25 mouse cellular contexts compared by ENCODE assay signal in the genomic region with DNA sequence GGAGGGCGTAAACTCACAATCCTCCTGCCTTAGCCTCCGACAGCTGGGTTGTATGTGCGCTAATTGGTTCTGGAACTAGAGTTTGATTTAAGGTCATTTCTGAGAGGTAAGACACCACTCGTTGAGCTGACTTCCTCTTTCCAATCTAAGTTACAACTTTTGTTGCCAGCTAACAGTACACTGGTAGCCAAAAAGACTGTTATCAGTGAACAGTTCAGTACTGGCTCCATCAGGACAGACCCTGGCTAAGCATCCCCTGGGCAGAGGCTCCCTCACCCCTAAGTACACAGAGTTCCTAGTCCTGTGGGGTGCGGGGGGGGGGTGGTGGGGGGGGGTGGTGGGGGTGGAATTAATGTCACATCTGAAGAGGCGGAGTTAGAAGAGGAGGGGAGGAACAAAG. TPM values are rescaled to one million over a fixed set of nuclear protein-coding genes. Genes with fewer than 3 reads are reported as not detected.
DNase-seq lines count a peak whose midpoint lies in the region; ATAC-seq and TF ChIP-seq lines count a peak whose summit lies in the region.
"Had no signal": no experiment of that assay in that cellular context is flagged by ENCODE, and none has a peak within 500 bp of the region (broad histone marks: within the 10 kb centered on the region; RNA-seq: fewer than 3 reads in every experiment).

No protein-coding gene starts in this region.

- peak overlapping the region; percentile 25; the same call in 1 of the 2 replicates for H3K27ac ChIP-seq in forebrain, embryonic 10.5 days
- no peak overlapping the region for H3K27ac ChIP-seq in forebrain, embryonic 15.5 days (replicated peaks)
- 0 out of 2 replicates have a peak overlapping the region, but pooled peaks have one; percentile 33 for H3K27ac ChIP-seq in midbrain, embryonic 10.5 days (replicated peaks)
- no peak overlapping the region for H3K27ac ChIP-seq in midbrain, embryonic 13.5 days
- H3K27ac ChIP-seq: heart, embryonic 15.5 days; limb, embryonic 13.5 days; liver, embryonic 14.5 days; midbrain, embryonic 15.5 days; neural tube, embryonic 13.5 days had no signal

- no peak for TF ChIP-seq CTCF in G1E (IDR thresholded peaks at IDR 0.05; ENCODE audit: low read depth, low read length)

- H3K27me3 ChIP-seq in forebrain, embryonic 10.5 days (ENCODE audit: poor library complexity, severe bottlenecking), result no peaks in the 10 kb centered on the region
- no peaks in the 10 kb centered on the region for H3K27me3 ChIP-seq in forebrain, embryonic 15.5 days
- no peaks in the 10 kb centered on the region for H3K27me3 ChIP-seq in midbrain, embryonic 10.5 days (ENCODE audit: low read depth, poor library complexity, severe bottlenecking)
- no peaks in the 10 kb centered on the region for H3K27me3 ChIP-seq in midbrain, embryonic 13.5 days
- no peaks in the 10 kb centered on the region for H3K27me3 ChIP-seq in G1E (ENCODE audit: insufficient read depth, low read length)
- H3K27me3 ChIP-seq: heart, embryonic 15.5 days; limb, embryonic 13.5 days; megakaryocyte, embryonic 14.5 days; midbrain, embryonic 15.5 days; neural tube, embryonic 13.5 days had no signal

- no peak overlapping the region for H3K4me3 ChIP-seq in forebrain, embryonic 10.5 days
- H3K4me3 ChIP-seq in forebrain, embryonic 15.5 days, result no peak overlapping the region
- no peak overlapping the region for H3K4me3 ChIP-seq in midbrain, embryonic 10.5 days
- no peak overlapping the region for H3K4me3 ChIP-seq in midbrain, embryonic 13.5 days (replicated peaks)
- no peak overlapping the region for H3K4me3 ChIP-seq in G1E (ENCODE audit: low read depth, low read length)
- H3K4me3 ChIP-seq: heart, embryonic 15.5 days; limb, embryonic 13.5 days; megakaryocyte, embryonic 14.5 days; midbrain, embryonic 15.5 days; neural tube, embryonic 13.5 days had no signal

- peaks cover 3% of the 10 kb centered on the region for H3K36me3 ChIP-seq in forebrain, embryonic 10.5 days (replicated peaks)
- no peaks in the 10 kb centered on the region for H3K36me3 ChIP-seq in forebrain, embryonic 15.5 days
- peaks cover 4% of the 10 kb centered on the region; the same call in 1 of the 2 replicates for H3K36me3 ChIP-seq in midbrain, embryonic 10.5 days
- H3K36me3 ChIP-seq in midbrain, embryonic 13.5 days, result peaks cover 20% of the 10 kb centered on the region
- H3K36me3 ChIP-seq in G1E (replicated peaks), result peaks cover 97% of the 10 kb centered on the region
- H3K36me3 ChIP-seq: heart, embryonic 15.5 days; midbrain, embryonic 15.5 days had no signal

- no peak overlapping the region for H3K4me2 ChIP-seq in forebrain, embryonic 15.5 days (replicated peaks)
- H3K4me2 ChIP-seq in midbrain, embryonic 13.5 days (replicated peaks), result no peak overlapping the region
- H3K4me2 ChIP-seq: heart, embryonic 15.5 days; limb, embryonic 13.5 days; lung, embryonic 14.5 days; midbrain, embryonic 15.5 days; neural tube, embryonic 13.5 days had no signal

- no peak overlapping the region for H3K9ac ChIP-seq in forebrain, embryonic 15.5 days (replicated peaks)
- H3K9ac ChIP-seq in midbrain, embryonic 13.5 days (replicated peaks), result no peak overlapping the region
- H3K9ac ChIP-seq: heart, embryonic 15.5 days; limb, embryonic 13.5 days; liver, embryonic 14.5 days; lung, embryonic 14.5 days; midbrain, embryonic 15.5 days; neural tube, embryonic 13.5 days had no signal

- DNase-seq in forebrain, embryonic 10.5 days (ENCODE audit: extremely low spot score, low spot score), result no peak
- no peak for DNase-seq in midbrain, embryonic 10.5 days (ENCODE audit: low spot score)
- peak; percentile 40 for DNase-seq in G1E (ENCODE audit: low spot score)
- DNase-seq in lung, postnatal 36 days, result no peak
- no peak for DNase-seq in MN1 (ENCODE audit: low spot score)
- DNase-seq: adrenal gland, adult 8-10 months; cerebellum, adult 18-20 months; cerebellum, postnatal 14 days; gastrocnemius, postnatal 36 days; kidney, postnatal 4 days; lung, embryonic 14.5 days; right cerebral cortex, adult 18-20 months had no signal

- ATAC-seq in forebrain, embryonic 15.5 days (replicated peaks), result no peak
- no peak for ATAC-seq in midbrain, embryonic 13.5 days
- no peak for ATAC-seq in G1E (ENCODE audit: extremely low read depth, insufficient number of reproducible peaks, low FRiP score, poor library complexity, severe bottlenecking)
- peak; percentile 36 to 59; a peak in 2 of 4 replicates for ATAC-seq in hematopoietic stem cell, adult 5-6 weeks (replicated peaks in 1 of 2; ENCODE audit: insufficient read depth in 1 of 2, low FRiP score in 2 of 2, low TSS enrichment in 1 of 2, low read depth in 1 of 2, poor library complexity in 2 of 2, severe bottlenecking in 2 of 2)
- ATAC-seq: intestine, postnatal 0 days; midbrain, embryonic 15.5 days had no signal

- H3K9me3 ChIP-seq in forebrain, embryonic 10.5 days, result no peaks in the 10 kb centered on the region
- H3K9me3 ChIP-seq in forebrain, embryonic 15.5 days, result no peaks in the 10 kb centered on the region
- no peaks in the 10 kb centered on the region for H3K9me3 ChIP-seq in midbrain, embryonic 10.5 days (replicated peaks)
- no peaks in the 10 kb centered on the region for H3K9me3 ChIP-seq in midbrain, embryonic 13.5 days
- H3K9me3 ChIP-seq in G1E (replicated peaks), result no peaks in the 10 kb centered on the region
- H3K9me3 ChIP-seq: heart, embryonic 15.5 days; limb, embryonic 13.5 days; megakaryocyte, embryonic 14.5 days; midbrain, embryonic 15.5 days; neural tube, embryonic 13.5 days had no signal

- H3K4me1 ChIP-seq in forebrain, embryonic 10.5 days, result peaks cover 49% of the 10 kb centered on the region
- H3K4me1 ChIP-seq in forebrain, embryonic 15.5 days, result 0 out of 2 replicates have a peak, but pooled peaks cover 8% of the 10 kb centered on the region
- peaks cover 33% of the 10 kb centered on the region for H3K4me1 ChIP-seq in midbrain, embryonic 10.5 days
- H3K4me1 ChIP-seq in midbrain, embryonic 13.5 days (replicated peaks), result peaks cover 18% of the 10 kb centered on the region; the same call in 1 of the 2 replicates
- H3K4me1 ChIP-seq in G1E (ENCODE audit: insufficient read depth, low read depth, low read length), result peaks cover 11% of the 10 kb centered on the region; the same call in 1 of the 2 replicates
- H3K4me1 ChIP-seq: megakaryocyte, embryonic 14.5 days had no signal

- WGBS in forebrain, embryonic 10.5 days, result 55% methylated on average over 6 of the region's 6 CpGs
- 35% methylated on average over 6 of the region's 6 CpGs for WGBS in forebrain, embryonic 15.5 days
- 58% methylated on average over 6 of the region's 6 CpGs for WGBS in midbrain, embryonic 10.5 days
- 42% methylated on average over 6 of the region's 6 CpGs for WGBS in midbrain, embryonic 13.5 days

RNA-seq across cellular contexts. Expression of gene Lax1, which starts 21.0 kb away (rescaled TPM):
- polyA plus RNA-seq in forebrain, embryonic 10.5 days (2016; fragmentation: Nextera tagmentation; extraction: Ambion mirVana), result 0.44 and 0.93 TPM in 2 replicates
- polyA plus RNA-seq in forebrain, embryonic 15.5 days (2015; fragmentation: Nextera tagmentation; extraction: Ambion mirVana), result not detected in 2 replicates
- polyA plus RNA-seq in midbrain, embryonic 10.5 days (2016; fragmentation: Nextera tagmentation; extraction: Ambion mirVana), result 0.23 and 0.31 TPM in 2 replicates
- polyA plus RNA-seq in midbrain, embryonic 13.5 days (2015; fragmentation: Nextera tagmentation; extraction: Ambion mirVana), result 0.07 TPM in 1 of 2 replicates, not detected in the other
- total RNA-seq in G1E (2014; fragmentation: Nextera tagmentation) (0.39 TPM in 1 of 2 replicates, not detected in the other), G1E (2017) (0.16 and 0.17 TPM in 2 replicates)
- not detected in 2 replicates for polyA plus RNA-seq in G1E (2012)
- 45.8 and 50.6 TPM in 2 replicates for total RNA-seq in hematopoietic stem cell, adult 5-6 weeks (2017)
- total RNA-seq: gastrocnemius, adult 18-20 months; gastrocnemius, postnatal 36 days had no signal

RNA-seq across cellular contexts. Expression of gene Gm38394, which starts 49.8 kb away (rescaled TPM):
- 4.3 and 4.4 TPM in 2 replicates for polyA plus RNA-seq in forebrain, embryonic 10.5 days (2016; fragmentation: Nextera tagmentation; extraction: Ambion mirVana)
- 3.6 TPM in 2 replicates for polyA plus RNA-seq in forebrain, embryonic 15.5 days (2015; fragmentation: Nextera tagmentation; extraction: Ambion mirVana)
- 3.5 and 3.8 TPM in 2 replicates for polyA plus RNA-seq in midbrain, embryonic 10.5 days (2016; fragmentation: Nextera tagmentation; extraction: Ambion mirVana)
- 3.5 TPM in 2 replicates for polyA plus RNA-seq in midbrain, embryonic 13.5 days (2015; fragmentation: Nextera tagmentation; extraction: Ambion mirVana)
- total RNA-seq in G1E (2014; fragmentation: Nextera tagmentation) (62.2 and 74.9 TPM in 2 replicates), G1E (2017) (16.6 and 22.2 TPM in 2 replicates)
- 6.8 and 7.9 TPM in 2 replicates for polyA plus RNA-seq in G1E (2012)
- 10.0 and 12.3 TPM in 2 replicates for total RNA-seq in hematopoietic stem cell, adult 5-6 weeks (2017)

RNA-seq across cellular contexts. Expression of gene Zbed6, which starts 50.2 kb away (rescaled TPM):
- not detected in 2 replicates for polyA plus RNA-seq in forebrain, embryonic 10.5 days (2016; fragmentation: Nextera tagmentation; extraction: Ambion mirVana)
- not detected in 2 replicates for polyA plus RNA-seq in forebrain, embryonic 15.5 days (2015; fragmentation: Nextera tagmentation; extraction: Ambion mirVana)
- polyA plus RNA-seq in midbrain, embryonic 10.5 days (2016; fragmentation: Nextera tagmentation; extraction: Ambion mirVana), result not detected in 2 replicates
- polyA plus RNA-seq in midbrain, embryonic 13.5 days (2015; fragmentation: Nextera tagmentation; extraction: Ambion mirVana), result not detected in 2 replicates
- total RNA-seq in G1E (2014; fragmentation: Nextera tagmentation) (31.5 and 42.4 TPM in 2 replicates), G1E (2017) (22.2 and 26.1 TPM in 2 replicates)
- not detected in 2 replicates for polyA plus RNA-seq in G1E (2012)
- total RNA-seq in hematopoietic stem cell, adult 5-6 weeks (2017), result 19.5 and 28.8 TPM in 2 replicates
- polyA plus RNA-seq: heart, embryonic 15.5 days; hindbrain, embryonic 11.5 days; kidney, embryonic 14.5 days; limb, embryonic 13.5 days; lung, embryonic 14.5 days; midbrain, embryonic 15.5 days; neural tube, embryonic 13.5 days had no signal

Comparison
In these comparisons a context has a peak if more than half of its experiments do, and no peak if none do; other contexts are left out.
1. H3K27ac ChIP-seq: peak in forebrain, embryonic 10.5 days (single experiment) and midbrain, embryonic 10.5 days (single experiment); none in forebrain, embryonic 15.5 days (single experiment) and midbrain, embryonic 13.5 days (single experiment).
2. ATAC-seq: peak in hematopoietic stem cell, adult 5-6 weeks (2 of 2); none in forebrain, embryonic 15.5 days (single experiment), midbrain, embryonic 13.5 days (single experiment) and G1E (single experiment).